Mouse (Mus musculus): ENCODE measurements around the gene Cdadc1.

Gene Cdadc1

GRCm38 (mm10) chr14:59612920-59613625 is 15.3 kb upstream of the Cdadc1 start:
- peak; percentile 38 to 79 for DNase-seq (ENCODE audit: low spot score in 2 of 2)

- DNase-seq (ENCODE audit: low spot score in 2 of 2): no peak
Measured at GRCm38 (mm10) chr14:59607021-59607420, 9.3 kb upstream of the Cdadc1 start.

DNA sequence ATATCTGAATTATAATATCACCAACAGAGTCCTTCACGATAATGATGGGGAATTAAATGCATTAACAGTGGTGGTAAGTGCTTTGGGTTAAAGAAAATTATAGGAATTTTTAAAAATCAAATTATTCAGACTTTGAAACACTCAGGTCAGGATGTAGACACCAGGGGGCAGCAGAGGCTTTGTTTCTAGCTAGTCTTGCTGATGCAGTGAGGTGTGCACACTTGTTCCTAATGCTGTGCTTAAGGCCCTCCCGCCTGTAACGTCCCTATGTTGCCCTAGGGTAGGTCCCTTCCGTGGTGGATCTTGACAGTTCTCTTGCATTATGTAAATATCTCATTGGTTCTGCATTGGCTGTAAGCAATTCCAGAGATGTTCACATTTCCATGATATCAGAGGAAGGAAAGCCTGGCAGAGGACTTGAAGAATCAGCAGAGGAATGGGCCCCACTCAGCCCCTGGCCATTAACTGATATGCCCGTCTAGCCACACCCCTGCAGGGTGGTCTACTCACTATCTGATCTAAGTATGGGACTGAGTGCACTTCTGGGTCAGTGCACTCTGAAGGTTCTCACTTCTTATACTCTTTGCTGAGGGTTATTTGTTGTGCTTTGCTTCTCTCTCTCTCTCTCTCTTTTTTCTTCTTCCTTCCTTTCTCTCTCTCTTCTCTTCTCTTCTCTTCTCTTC is 8.1 kb upstream of the Cdadc1 start:
- peak; percentile 55 to 87 for DNase-seq (ENCODE audit: low spot score in 2 of 2)

DNA sequence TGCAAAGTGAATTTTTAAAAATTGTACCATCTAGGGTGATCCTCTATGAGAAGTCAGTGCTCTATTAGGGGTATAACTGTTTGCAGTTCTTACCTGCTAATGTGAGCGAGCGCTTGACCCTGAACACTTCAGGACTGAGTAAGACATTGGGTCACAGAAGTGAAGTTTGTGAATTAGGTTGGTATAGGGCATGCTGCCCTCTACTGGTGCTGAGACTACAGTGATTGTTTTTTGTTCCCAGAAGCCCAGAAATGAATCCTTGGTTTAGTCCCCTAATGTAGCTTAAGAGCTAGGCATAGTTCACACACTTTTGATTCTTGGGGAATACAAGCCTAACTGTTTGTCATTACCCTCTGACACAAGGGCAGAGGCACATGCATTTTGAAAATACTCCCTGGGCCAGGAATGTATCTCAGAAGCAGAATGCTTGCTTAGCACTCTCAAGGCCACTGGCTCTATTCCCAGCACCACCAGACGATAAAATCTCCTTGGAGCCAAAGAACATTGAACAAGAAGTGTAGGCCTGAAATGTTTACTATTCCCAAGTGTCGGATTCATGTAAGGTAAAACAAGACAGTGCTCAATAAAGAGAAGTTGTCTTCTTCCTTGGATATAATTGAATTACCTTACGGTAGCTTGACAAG is 6.4 kb upstream of the Cdadc1 start:
- no peak for DNase-seq (ENCODE audit: low spot score in 2 of 2)

- no peak for DNase-seq (ENCODE audit: low spot score in 2 of 2)
Measured at GRCm38 (mm10) chr14:59598260-59598627, 485 bp upstream of the Cdadc1 start.

DNA sequence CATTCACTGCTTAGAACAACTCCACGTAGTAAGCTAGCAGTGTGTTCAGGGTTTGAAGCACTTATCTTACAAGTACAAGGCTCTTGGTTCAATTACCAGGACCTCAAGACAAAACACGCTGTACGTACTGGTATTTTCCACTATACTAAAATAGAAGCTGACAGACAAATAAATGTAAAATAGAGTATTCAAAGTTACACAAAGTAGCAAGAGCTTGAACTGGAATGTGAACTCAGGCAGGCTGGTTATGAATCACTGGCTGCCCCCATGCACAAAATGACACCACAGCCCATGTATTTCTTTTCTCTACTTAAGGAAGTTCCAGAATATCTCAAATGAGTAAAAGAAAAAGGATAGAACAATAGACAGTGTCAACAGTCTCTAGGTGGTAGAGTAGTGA is 2.8 kb downstream of the Cdadc1 start:
- no peak for DNase-seq (ENCODE audit: low spot score in 2 of 2)

DNA sequence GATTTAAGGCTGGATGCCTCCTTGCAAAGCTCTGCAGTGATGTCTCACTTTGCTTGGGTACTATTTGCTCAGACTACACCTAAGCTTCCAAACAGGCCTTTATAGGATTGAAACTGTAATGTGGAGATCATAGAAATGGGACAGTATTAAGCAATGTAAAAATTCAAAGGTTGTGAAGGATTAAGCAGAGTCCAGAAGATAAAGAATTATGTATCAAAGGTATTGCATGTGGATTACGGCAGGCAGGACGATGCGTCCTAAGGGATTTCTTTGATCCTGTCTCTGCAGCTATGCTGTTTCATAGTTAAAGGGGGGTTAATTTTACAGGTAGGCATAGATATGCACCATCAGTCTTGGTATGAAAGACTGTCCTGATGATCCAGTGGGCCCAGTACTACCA is 5.2 kb downstream of the Cdadc1 start:
- peak in 1 of 2 experiments; percentile 24 for DNase-seq (ENCODE audit: low spot score in 2 of 2)

DNA sequence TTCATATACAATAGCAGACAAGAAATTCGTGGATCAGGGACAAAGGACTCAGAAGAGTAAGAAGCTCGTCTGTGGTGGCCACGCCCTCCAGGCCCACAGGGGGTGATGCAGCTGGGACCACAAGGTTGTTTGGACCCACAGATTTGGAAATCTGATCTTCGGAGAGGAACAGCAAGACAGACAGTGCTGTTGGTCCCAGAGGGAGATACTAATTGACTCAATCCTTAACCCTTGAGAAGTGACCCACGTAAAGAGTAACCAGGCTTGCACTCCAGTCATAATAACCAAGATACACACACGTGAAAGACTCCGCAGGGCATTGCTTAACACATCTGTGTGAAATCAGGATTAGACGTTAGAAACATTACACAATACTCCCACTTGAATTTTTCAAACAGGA is 5.9 kb downstream of the Cdadc1 start:
- peak in 1 of 2 experiments; percentile 53 for DNase-seq (ENCODE audit: low spot score in 2 of 2)

DNA sequence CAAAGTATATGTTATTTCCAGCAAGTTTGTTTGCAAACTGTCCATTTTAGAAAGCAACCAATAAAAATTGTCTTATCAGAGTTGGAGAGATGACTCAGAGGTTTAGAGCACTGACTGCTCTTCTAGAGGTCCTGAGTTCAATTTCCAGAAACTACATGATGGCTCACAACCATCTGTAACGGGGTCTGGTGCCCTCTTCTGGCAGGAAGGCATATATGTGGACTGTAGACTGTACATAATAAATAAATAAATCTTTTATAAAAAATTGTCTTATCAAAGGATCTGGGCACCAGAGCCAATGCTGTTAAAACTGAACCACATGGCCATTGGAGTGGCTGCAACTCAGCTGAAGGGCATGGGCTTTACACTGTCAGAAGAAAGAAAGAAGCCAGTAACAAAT is 7.1 kb downstream of the Cdadc1 start:
- DNase-seq (ENCODE audit: low spot score in 2 of 2): peak in 1 of 2 experiments; percentile 59

DNA sequence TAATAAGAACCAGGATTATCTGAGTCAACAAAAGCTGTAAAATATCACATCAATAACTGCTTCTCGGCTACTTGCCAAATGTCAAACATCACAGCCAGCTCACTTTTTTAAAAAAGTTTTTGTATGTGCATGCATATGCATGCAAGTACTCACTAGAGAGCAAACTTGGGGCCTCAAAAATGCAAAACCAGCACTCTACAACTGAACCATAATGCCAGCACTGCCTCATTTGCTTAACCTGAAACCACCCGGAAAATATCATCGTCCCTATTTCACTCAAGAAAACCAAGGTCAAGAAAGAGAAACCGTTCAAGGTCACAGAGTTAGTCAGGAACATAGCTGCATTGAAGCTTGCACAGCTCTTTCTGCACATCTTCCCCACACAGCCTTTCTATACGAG is 21.4 kb downstream of the Cdadc1 start:
- DNase-seq (ENCODE audit: low spot score in 2 of 2): no peak

- DNase-seq (ENCODE audit: low spot score in 2 of 2): no peak
Measured at GRCm38 (mm10) chr14:59566756-59567155, 31.0 kb downstream of the Cdadc1 start.

DNA sequence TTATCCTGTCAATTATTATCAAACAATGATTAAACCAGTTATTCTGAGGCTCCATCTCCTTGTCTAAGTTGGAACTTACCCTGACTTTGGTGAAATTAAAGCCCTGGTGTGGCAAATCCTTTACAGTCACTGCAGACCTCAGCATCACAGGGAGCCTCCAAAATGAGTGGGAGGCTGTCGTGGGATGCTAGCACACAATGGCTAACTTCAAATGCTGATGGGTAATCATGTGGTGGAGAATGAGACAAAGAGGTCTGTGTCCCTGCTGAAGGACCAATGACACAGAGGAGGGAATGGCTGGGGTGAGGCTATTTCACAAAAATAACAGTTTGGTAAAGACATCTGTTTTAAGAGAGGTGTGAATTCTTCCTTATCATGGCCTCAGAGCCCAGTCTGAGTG is 39.9 kb downstream of the Cdadc1 start:
- no peak for DNase-seq (ENCODE audit: low spot score in 2 of 2)

DNA sequence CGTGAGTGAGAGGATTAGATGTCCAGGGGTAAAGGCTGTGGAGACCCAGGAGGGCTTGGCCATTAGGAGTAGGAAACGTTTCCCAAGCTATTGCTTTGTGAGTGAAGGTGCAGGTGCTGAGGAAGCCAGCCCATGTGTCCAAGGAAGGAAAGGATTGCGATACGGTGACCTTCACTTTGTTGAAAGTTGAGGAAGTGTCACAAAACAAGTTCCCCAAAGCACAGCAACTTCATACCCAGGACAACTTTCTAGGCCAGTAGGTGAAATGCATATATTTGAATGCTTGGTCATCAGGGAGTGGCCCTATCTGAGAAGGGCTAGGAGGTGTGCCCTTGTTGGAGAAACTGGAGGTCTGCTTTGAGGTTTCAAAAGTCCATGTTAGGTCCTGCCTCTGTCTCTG is 40.7 kb downstream of the Cdadc1 start:
- DNase-seq (ENCODE audit: low spot score in 2 of 2): no peak

DNA sequence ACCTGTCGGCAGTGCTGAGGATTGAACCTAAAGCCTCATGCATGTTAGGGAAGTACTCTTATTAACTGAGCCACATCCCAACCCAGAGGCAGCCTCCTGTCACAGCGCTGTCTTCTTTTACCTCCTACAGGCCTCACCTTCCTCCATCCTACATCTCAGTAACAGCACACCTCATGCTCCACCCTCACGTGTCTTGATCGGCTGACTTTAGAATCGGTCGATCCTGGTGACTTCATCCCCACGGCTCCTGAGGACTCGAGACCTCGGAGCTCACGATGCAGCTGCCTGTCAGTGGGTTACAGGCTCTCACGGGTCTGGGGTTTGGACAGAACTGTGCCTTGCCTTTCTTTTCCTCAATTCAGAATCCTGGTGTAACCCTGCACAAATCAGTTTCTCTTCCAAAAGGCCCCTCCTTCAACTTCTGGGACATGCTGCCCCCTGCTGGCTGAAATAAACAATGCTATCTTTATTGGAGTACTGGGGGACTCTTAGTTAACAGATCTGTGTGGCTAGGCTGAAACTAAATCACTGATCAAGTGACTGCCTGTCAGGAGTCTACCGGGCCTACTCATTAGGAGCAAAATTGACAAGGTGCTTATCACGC is 41.7 kb downstream of the Cdadc1 start:
- DNase-seq (ENCODE audit: low spot score in 2 of 2): peak; percentile 62 to 84

- no peak for DNase-seq (ENCODE audit: low spot score in 2 of 2)
Measured at GRCm38 (mm10) chr14:59555018-59555417, 42.7 kb downstream of the Cdadc1 start.

GRCm38 (mm10) chr14:59554025-59554424 is 43.7 kb downstream of the Cdadc1 start:
- DNase-seq (ENCODE audit: low spot score in 2 of 2): no peak

DNA sequence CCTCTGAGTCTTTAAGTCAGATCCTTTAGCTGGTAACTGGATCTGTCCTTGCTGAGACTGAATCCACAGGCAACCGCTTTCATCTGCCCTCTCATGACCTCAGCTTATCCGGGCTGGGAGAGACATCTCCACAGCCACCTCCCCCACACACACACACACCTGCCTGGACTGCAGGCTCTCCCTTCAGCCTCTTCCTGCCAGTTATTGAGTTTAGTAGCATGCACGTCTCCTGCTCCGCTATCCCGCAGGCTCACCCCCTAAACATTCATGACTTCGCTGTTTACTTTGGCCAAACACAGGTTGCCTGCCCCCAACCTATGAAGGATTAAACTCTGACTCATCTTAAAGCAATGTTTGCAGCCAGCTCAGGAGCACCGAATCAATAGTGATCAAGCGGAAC is 45.8 kb downstream of the Cdadc1 start:
- no peak for DNase-seq (ENCODE audit: low spot score in 2 of 2)

DNA sequence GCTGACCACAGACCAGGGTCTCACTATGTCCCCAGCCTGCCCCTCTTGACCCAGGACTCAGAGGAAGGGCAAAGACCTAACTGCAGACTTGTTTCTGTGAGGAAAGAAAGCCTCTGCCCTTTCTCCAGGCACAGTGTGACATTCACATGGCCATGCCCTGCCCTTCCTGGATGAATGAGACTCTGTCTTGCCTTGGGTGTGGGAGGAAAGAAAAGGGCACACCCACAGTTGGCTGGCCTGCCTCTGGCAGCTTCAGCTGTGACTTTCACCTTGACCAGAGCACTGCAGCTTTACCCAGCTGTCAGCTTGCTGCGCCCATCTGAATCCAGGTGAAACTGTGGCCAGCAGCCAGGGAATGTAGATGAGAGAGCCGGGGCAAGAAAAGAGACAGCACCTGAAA is 46.9 kb downstream of the Cdadc1 start:
- no peak for DNase-seq (ENCODE audit: low spot score in 2 of 2)

DNA sequence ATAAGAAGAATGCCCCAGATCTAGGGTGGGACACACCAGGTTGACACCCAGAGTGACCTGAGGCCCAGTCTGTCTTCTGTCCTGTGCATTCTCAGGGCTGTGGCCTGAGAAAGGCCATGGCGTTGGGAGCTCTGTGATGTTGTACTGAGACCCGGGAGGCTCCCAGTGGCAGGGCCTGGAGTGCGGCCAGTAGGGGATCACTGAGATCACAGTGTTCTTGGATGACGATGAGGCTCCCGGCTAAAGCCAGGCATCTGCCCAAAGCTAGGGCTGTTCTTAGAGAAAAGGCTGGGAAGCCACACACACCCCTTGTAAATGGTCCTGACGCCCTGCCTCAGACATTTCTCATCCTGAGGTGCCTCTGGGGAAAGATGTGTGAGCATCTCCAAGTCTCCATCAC is 48.7 kb downstream of the Cdadc1 start:
- DNase-seq (ENCODE audit: low spot score in 2 of 2): no peak

DNA sequence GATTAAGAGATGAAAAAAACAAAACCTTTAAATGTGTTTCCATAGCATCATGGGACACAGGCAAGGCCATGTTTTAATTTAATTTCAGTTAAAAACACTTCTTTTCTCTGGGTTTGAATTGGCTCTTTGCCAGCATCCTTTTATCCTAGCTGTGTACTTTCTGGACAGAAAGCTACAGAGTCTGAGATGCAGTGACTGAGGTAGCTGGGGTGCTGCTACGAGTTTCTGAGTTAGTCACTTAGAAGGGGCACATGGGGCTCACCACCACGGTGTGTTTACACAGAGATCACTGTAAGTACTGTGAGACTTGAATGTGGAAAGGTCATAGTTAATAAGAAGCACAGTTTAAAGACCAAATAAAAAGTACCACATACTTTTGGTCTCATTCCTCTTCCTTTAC is 49.2 kb downstream of the Cdadc1 start:
- DNase-seq (ENCODE audit: low spot score in 2 of 2): no peak

DNA sequence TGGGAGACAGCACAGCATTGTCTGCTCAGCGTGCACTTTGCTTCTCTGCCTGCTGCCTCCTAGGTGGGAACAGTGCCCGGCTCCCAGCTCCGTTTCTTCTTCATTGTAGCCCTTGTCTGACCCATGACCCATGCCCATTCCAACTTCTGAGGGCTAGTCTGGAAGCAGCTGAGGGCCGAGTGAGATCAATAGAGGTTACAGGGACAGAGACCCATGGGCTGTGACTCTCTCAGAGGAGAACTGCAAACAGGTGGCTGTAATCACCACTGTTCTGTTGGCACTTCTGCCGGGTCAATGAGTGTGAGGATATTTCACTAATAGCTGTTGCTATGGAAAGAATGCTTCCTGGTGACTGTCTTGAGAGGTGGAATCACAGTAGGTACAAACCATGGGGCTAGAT is 50.2 kb downstream of the Cdadc1 start:
- no peak for DNase-seq (ENCODE audit: low spot score in 2 of 2)

DNA sequence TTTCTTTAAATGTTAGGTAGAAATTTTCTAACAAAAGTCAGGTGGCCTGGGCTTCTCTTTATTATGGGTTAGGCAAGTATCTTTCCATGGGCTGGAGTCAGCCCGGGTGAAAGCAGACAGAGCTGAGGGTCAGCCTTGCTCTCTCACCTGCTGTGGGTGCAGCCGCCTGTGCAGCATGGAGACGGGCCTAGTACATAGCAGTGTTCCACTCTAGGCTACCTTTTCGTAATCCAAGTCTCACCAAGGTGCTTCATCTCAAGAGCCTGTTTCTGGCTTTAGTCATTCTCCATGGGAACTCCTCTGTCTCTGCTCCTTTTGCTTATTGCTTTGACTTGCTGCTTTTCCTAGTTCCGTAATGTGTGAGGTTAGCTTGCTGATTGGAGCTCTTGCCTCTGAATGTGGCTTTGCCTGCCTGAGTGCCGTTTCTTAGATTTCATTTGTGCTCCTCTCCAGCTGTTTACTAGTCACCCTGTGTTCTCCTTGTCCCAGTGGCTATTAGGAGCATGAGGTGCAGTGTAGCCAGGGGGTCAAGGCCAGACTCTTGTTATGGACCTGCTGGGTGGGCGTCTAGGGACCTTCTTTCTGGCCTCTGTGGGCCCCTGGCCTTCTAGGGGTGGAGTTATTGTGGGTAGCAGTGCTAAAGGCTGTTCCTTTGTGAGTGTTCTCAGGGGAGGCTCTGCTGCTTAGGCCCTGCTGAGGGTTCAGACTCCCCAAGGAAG is 51.4 kb downstream of the Cdadc1 start:
- DNase-seq (ENCODE audit: low spot score in 2 of 2): no peak
